Mouse (Mus musculus): ENCODE measurements at regions not wholly inside any gene's neighbourhood (a gene's known extent, or its start where the extent isn't known, plus 50 kb on each side); places are given as distances from the start of the nearest gene placed in this dataset.
A peak's percentile ranks its signal among the peaks of the same experiment; 100 is the strongest.

GRCm38 (mm10) chr8:25353822-25354770 lies 529.9 kb upstream of the Adam5 start:
- 0 out of 2 replicates have a peak, but pooled peaks cover 3% of the 10 kb centered on the region for H3K4me1 ChIP-seq (replicated peaks; ENCODE audit: control insufficient read depth, insufficient read depth, low read length)
- WGBS: 3% methylated on average over 27 of the region's 27 CpGs
- peak; percentile 20 for DNase-seq
- H3K27me3 ChIP-seq (ENCODE audit: control insufficient read depth, insufficient read depth, low read length): no peaks in the 10 kb centered on the region; the same call in 1 of the 2 replicates
- TF ChIP-seq CTCF (IDR thresholded peaks at IDR 0.05; ENCODE audit: borderline replicate concordance, control insufficient read depth, extremely low read depth, insufficient read depth, low read length, poor library complexity) (no peak), POLR2A (IDR thresholded peaks at IDR 0.05; ENCODE audit: control insufficient read depth, extremely low read depth, insufficient read depth, low read length, poor library complexity) (no peak)
- no peak overlapping the region for H3K27ac ChIP-seq (ENCODE audit: control insufficient read depth, insufficient read depth, low read length)
- no peaks in the 10 kb centered on the region for H3K36me3 ChIP-seq (ENCODE audit: control insufficient read depth, insufficient read depth, low read length)
- H3K4me3 ChIP-seq (ENCODE audit: control insufficient read depth, insufficient read depth, low read length): no peak overlapping the region

DNA sequence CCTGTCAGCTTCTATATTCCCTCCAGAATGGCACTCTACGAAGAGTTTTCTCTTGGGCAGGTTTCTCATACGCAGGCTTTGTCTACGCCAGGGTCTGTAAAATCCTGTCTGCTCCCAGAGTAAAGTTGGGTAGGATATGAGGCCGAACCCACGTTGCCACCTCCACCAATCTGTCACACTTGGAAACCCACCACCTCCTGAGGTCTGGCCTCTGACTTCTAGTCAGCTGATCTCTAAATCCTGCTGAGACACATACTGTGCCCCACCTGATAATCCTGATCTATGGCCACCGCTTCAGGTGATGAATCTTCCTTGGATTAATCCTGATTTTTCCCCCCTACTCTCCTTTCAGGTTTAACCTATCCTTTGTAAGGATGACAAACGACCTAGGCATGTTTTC lies 529.2 kb upstream of the Adam5 start:
- Histone ChIP-seq H3K4me1 (replicated peaks; ENCODE audit: control insufficient read depth, insufficient read depth, low read length) (0 out of 2 replicates have a peak, but pooled peaks cover 3% of the 10 kb centered on the region), H3K4me3 (ENCODE audit: control insufficient read depth, insufficient read depth, low read length) (no peak overlapping the region), H3K36me3 (ENCODE audit: control insufficient read depth, insufficient read depth, low read length) (no peaks in the 10 kb centered on the region), H3K27me3 (ENCODE audit: control insufficient read depth, insufficient read depth, low read length) (no peaks in the 10 kb centered on the region; the same call in 1 of the 2 replicates), H3K27ac (ENCODE audit: control insufficient read depth, insufficient read depth, low read length) (no peak overlapping the region)
- WGBS: 65% methylated on average over 7 of the region's 7 CpGs
- no peak for DNase-seq
- TF ChIP-seq POLR2A (IDR thresholded peaks at IDR 0.05; ENCODE audit: control insufficient read depth, extremely low read depth, insufficient read depth, low read length, poor library complexity) (no peak), CTCF (IDR thresholded peaks at IDR 0.05; ENCODE audit: borderline replicate concordance, control insufficient read depth, extremely low read depth, insufficient read depth, low read length, poor library complexity) (no peak)

DNA sequence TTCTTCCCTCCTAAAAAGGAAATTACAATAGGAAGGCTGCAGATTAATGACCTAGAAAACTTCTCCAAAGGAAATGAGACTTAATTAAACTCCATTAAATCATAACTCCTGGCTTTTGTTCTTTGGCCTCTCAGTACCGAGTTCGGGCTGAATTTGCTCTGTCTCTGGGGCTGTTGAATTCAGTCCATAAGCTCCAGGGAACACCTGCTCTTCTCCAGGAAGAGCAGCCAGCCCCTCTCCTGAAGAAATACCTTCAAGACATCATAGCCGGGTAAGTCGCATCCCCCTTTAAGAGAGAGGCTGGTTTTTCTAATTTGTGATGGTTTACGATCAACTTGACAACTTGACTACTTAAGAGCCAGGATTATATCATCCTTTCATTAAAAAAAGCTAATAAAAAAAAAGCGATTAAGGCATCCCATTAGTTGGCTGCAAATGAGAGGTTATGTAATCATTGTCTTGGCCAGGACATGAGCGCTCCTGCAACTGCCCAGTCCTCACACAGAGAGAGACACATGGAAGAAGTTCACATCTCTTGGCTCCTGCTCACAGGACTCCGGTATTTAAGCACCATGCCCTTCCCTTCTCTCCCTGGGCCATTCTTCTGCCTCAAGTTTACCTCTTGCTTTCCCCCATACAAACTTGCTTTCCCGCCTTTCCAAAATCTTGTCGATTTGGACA lies 524.0 kb upstream of the Adam5 start:
- Histone ChIP-seq H3K4me1 (replicated peaks; ENCODE audit: control insufficient read depth, insufficient read depth, low read length) (no peaks in the 10 kb centered on the region), H3K4me3 (ENCODE audit: control insufficient read depth, insufficient read depth, low read length) (no peak overlapping the region), H3K27me3 (ENCODE audit: control insufficient read depth, insufficient read depth, low read length) (no peaks in the 10 kb centered on the region), H3K27ac (ENCODE audit: control insufficient read depth, insufficient read depth, low read length) (no peak overlapping the region), H3K36me3 (ENCODE audit: control insufficient read depth, insufficient read depth, low read length) (no peaks in the 10 kb centered on the region)
- no peak for DNase-seq
- no peak for TF ChIP-seq CTCF (IDR thresholded peaks at IDR 0.05; ENCODE audit: borderline replicate concordance, control insufficient read depth, extremely low read depth, insufficient read depth, low read length, poor library complexity)
- TF ChIP-seq POLR2A (IDR thresholded peaks at IDR 0.05; ENCODE audit: control insufficient read depth, extremely low read depth, insufficient read depth, low read length, poor library complexity): no peak
- 96% methylated on average over 10 of the region's 10 CpGs for WGBS

- H3K27ac ChIP-seq (ENCODE audit: control insufficient read depth, insufficient read depth, low read length): no peak overlapping the region
These were observed 519.0 kb upstream of the Adam5 start for GRCm38 (mm10) chr8:25343160-25343602.

DNA sequence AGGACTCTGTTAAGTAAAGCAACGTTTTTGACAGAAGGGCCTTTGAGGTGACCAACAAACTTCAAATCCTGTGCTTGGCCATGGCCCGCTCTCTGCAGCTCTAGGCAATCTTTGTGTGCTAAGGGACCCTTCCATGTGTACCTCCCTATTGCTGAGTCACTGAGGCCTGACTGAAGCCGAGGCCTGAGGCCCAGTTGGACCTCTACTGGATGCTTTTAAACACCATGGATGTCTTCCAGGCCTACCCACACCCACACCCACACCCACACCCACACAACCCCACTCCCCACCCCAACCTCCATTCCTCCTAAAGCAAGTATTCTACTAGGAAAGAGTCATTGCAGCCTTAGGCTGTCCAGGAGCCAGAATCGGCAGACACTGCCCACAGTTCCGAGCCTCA lies 518.3 kb upstream of the Adam5 start:
- TF ChIP-seq CTCF (IDR thresholded peaks at IDR 0.05; ENCODE audit: borderline replicate concordance, control insufficient read depth, extremely low read depth, insufficient read depth, low read length, poor library complexity) (no peak), POLR2A (IDR thresholded peaks at IDR 0.05; ENCODE audit: control insufficient read depth, extremely low read depth, insufficient read depth, low read length, poor library complexity) (no peak)
- Histone ChIP-seq H3K27ac (ENCODE audit: control insufficient read depth, insufficient read depth, low read length) (no peak overlapping the region), H3K4me3 (ENCODE audit: control insufficient read depth, insufficient read depth, low read length) (no peak overlapping the region), H3K4me1 (replicated peaks; ENCODE audit: control insufficient read depth, insufficient read depth, low read length) (no peaks in the 10 kb centered on the region), H3K36me3 (ENCODE audit: control insufficient read depth, insufficient read depth, low read length) (no peaks in the 10 kb centered on the region), H3K27me3 (ENCODE audit: control insufficient read depth, insufficient read depth, low read length) (no peaks in the 10 kb centered on the region)
- no peak for DNase-seq
- 92% methylated on average over 5 of the region's 5 CpGs for WGBS

More at GRCm38 (mm10) chr8:25343160-25343602, 519.0 kb upstream of the Adam5 start:
- Histone ChIP-seq H3K4me1 (replicated peaks; ENCODE audit: control insufficient read depth, insufficient read depth, low read length) (no peaks in the 10 kb centered on the region), H3K4me3 (ENCODE audit: control insufficient read depth, insufficient read depth, low read length) (no peak overlapping the region), H3K27me3 (ENCODE audit: control insufficient read depth, insufficient read depth, low read length) (no peaks in the 10 kb centered on the region), H3K36me3 (ENCODE audit: control insufficient read depth, insufficient read depth, low read length) (no peaks in the 10 kb centered on the region)
- no peak for DNase-seq
- TF ChIP-seq POLR2A (IDR thresholded peaks at IDR 0.05; ENCODE audit: control insufficient read depth, extremely low read depth, insufficient read depth, low read length, poor library complexity) (no peak), CTCF (IDR thresholded peaks at IDR 0.05; ENCODE audit: borderline replicate concordance, control insufficient read depth, extremely low read depth, insufficient read depth, low read length, poor library complexity) (no peak)
- WGBS: 65% methylated on average over 10 of the region's 10 CpGs

GRCm38 (mm10) chr8:25341225-25341624 lies 517.1 kb upstream of the Adam5 start:
- Histone ChIP-seq H3K27ac (ENCODE audit: control insufficient read depth, insufficient read depth, low read length) (no peak overlapping the region), H3K27me3 (ENCODE audit: control insufficient read depth, insufficient read depth, low read length) (no peaks in the 10 kb centered on the region), H3K4me1 (replicated peaks; ENCODE audit: control insufficient read depth, insufficient read depth, low read length) (no peaks in the 10 kb centered on the region), H3K36me3 (ENCODE audit: control insufficient read depth, insufficient read depth, low read length) (no peaks in the 10 kb centered on the region), H3K4me3 (ENCODE audit: control insufficient read depth, insufficient read depth, low read length) (no peak overlapping the region)
- no peak for DNase-seq
- WGBS: 92% methylated on average over 5 of the region's 5 CpGs
- no peak for TF ChIP-seq CTCF (IDR thresholded peaks at IDR 0.05; ENCODE audit: borderline replicate concordance, control insufficient read depth, extremely low read depth, insufficient read depth, low read length, poor library complexity)
- TF ChIP-seq POLR2A (IDR thresholded peaks at IDR 0.05; ENCODE audit: control insufficient read depth, extremely low read depth, insufficient read depth, low read length, poor library complexity): no peak
